Mouse (Mus musculus): ENCODE results near the gene Gm45062. TPM values are rescaled to one million over a fixed set of nuclear protein-coding genes. Genes with fewer than 3 reads are reported as not detected.
A peak's percentile ranks its signal among the peaks of the same experiment; 100 is the strongest.

Gm45062 gene
- total RNA-seq, 2 experiments from 2014 or later: 2.3 to 4.6 TPM

- TF ChIP-seq CTCF (conservative IDR thresholded peaks at IDR 0.05): no peak
- H3K4me3 ChIP-seq: peak overlapping the region; percentile 25; the same call in 1 of the 2 replicates
- H3K27ac ChIP-seq: 0 out of 2 replicates have a peak overlapping the region, but pooled peaks have one; percentile 1
- no peak for DNase-seq (ENCODE audit: low spot score in 2 of 2)
These were observed 77.5 kb downstream of the Gm45062 start for GRCm38 (mm10) chr6:8336487-8337390.

GRCm38 (mm10) chr6:8339453-8339852, 80.2 kb downstream of the Gm45062 start:
- H3K27ac ChIP-seq: no peak overlapping the region
- DNase-seq (ENCODE audit: low spot score in 2 of 2): no peak
- no peak overlapping the region for H3K4me3 ChIP-seq
- TF ChIP-seq CTCF (conservative IDR thresholded peaks at IDR 0.05): no peak

- no peak for DNase-seq (ENCODE audit: low spot score in 2 of 2)
- TF ChIP-seq CTCF (conservative IDR thresholded peaks at IDR 0.05): no peak
- Histone ChIP-seq H3K27ac (no peak overlapping the region), H3K4me3 (no peak overlapping the region)
These were observed 84.0 kb downstream of the Gm45062 start for GRCm38 (mm10) chr6:8343271-8343670.

GRCm38 (mm10) chr6:8345219-8345856, 86.1 kb downstream of the Gm45062 start:
- DNase-seq (ENCODE audit: low spot score in 2 of 2): peak; percentile 30
- Histone ChIP-seq H3K4me3 (no peak overlapping the region), H3K27ac (no peak overlapping the region)
- TF ChIP-seq CTCF (conservative IDR thresholded peaks at IDR 0.05): no peak

GRCm38 (mm10) chr6:8347154-8347553, 87.9 kb downstream of the Gm45062 start:
- DNase-seq (ENCODE audit: low spot score in 2 of 2): no peak
- Histone ChIP-seq H3K27ac (no peak overlapping the region), H3K4me3 (no peak overlapping the region)
- no peak for TF ChIP-seq CTCF (conservative IDR thresholded peaks at IDR 0.05)

- H3K4me3 ChIP-seq: no peak overlapping the region
- H3K27ac ChIP-seq: no peak overlapping the region
- no peak for TF ChIP-seq CTCF (conservative IDR thresholded peaks at IDR 0.05)
- DNase-seq (ENCODE audit: low spot score in 2 of 2): no peak
These were observed 89.1 kb downstream of the Gm45062 start for GRCm38 (mm10) chr6:8348344-8348743.

- no peak for DNase-seq (ENCODE audit: low spot score in 2 of 2)
- Histone ChIP-seq H3K27ac (no peak overlapping the region), H3K4me3 (no peak overlapping the region)
- TF ChIP-seq CTCF (conservative IDR thresholded peaks at IDR 0.05): no peak
These were observed 89.9 kb downstream of the Gm45062 start for GRCm38 (mm10) chr6:8349060-8349670.

- TF ChIP-seq CTCF (conservative IDR thresholded peaks at IDR 0.05): no peak
- H3K4me3 ChIP-seq: no peak overlapping the region
- no peak for DNase-seq (ENCODE audit: low spot score in 2 of 2)
- H3K27ac ChIP-seq: no peak overlapping the region
These were observed 92.3 kb downstream of the Gm45062 start for GRCm38 (mm10) chr6:8351507-8351906.

GRCm38 (mm10) chr6:8352533-8353168, 93.4 kb downstream of the Gm45062 start:
- Histone ChIP-seq H3K4me3 (peak overlapping the region; percentile 27; the same call in 1 of the 2 replicates), H3K27ac (peak overlapping the region; percentile 44)
- TF ChIP-seq CTCF (conservative IDR thresholded peaks at IDR 0.05): no peak
- DNase-seq (ENCODE audit: low spot score in 2 of 2): no peak

- Histone ChIP-seq H3K4me3 (no peak overlapping the region), H3K27ac (0 out of 2 replicates have a peak overlapping the region, but pooled peaks have one; percentile 44)
- no peak for TF ChIP-seq CTCF (conservative IDR thresholded peaks at IDR 0.05)
- no peak for DNase-seq (ENCODE audit: low spot score in 2 of 2)
These were observed 94.2 kb downstream of the Gm45062 start for GRCm38 (mm10) chr6:8353461-8353860.

GRCm38 (mm10) chr6:8354846-8355245, 95.6 kb downstream of the Gm45062 start:
- Histone ChIP-seq H3K27ac (no peak overlapping the region), H3K4me3 (no peak overlapping the region)
- TF ChIP-seq CTCF (conservative IDR thresholded peaks at IDR 0.05): no peak
- no peak for DNase-seq (ENCODE audit: low spot score in 2 of 2)

- no peak for TF ChIP-seq CTCF (conservative IDR thresholded peaks at IDR 0.05)
- no peak overlapping the region for H3K4me3 ChIP-seq
These were observed 99.0 kb downstream of the Gm45062 start for GRCm38 (mm10) chr6:8358232-8358631.

GRCm38 (mm10) chr6:8358782-8359181, 99.5 kb downstream of the Gm45062 start:
- no peak for TF ChIP-seq CTCF (conservative IDR thresholded peaks at IDR 0.05)
- Histone ChIP-seq H3K4me3 (no peak overlapping the region), H3K27ac (no peak overlapping the region)
- DNase-seq (ENCODE audit: low spot score in 2 of 2): no peak

More at GRCm38 (mm10) chr6:8358232-8358631, 99.0 kb downstream of the Gm45062 start:
- no peak for DNase-seq (ENCODE audit: low spot score in 2 of 2)
- no peak overlapping the region for H3K27ac ChIP-seq

All from layer of hippocampus, adult 2 months (tissue).